ENCODE assay signal across 13 mouse cellular contexts in the genomic region with DNA sequence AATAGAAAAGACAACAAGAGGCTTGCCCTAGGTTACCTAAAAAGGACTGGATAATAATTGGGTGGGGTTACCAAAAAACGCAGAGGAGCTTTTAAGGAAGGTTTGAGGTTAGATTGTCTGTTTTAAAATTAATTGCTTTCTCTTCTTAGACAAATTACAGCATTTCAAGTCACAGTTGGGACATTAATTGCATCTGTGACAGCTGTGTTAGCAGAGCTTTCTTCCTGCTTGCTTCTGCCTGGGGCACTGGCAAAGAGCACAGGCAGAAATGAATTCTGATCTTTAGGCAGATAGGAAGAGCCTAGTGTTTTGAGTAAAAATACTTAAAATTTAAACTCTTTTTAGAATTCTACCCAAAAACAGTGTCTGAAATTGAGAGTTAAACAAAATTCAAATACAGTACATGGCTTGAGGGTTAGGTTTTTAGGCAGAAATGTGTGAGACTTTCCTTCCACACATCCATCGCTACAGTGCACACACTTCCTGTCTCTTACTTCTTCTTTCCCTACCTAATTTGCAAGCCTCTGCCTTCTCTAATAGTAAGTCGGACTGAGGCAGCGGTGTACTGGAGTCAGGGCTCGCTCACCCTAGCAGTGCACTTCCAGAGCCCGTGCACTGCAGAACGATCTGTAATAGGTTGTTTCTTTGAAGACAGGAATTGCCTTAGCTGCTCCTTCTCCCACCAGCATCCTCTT. TPM values are rescaled to one million over a fixed set of nuclear protein-coding genes. Genes with fewer than 3 reads are reported as not detected.
DNase-seq lines count a peak whose midpoint lies in the region; ATAC-seq and TF ChIP-seq lines count a peak whose summit lies in the region.
"Had no signal": no experiment of that assay in that cellular context is flagged by ENCODE, and none has a peak within 500 bp of the region (broad histone marks: within the 10 kb centered on the region; RNA-seq: fewer than 3 reads in every experiment).

No protein-coding gene starts in this region.

- TF ChIP-seq EP300 in CH12.LX (IDR thresholded peaks at IDR 0.05; ENCODE audit: low read length) = peak; percentile 64; the same call in 1 of the 2 replicates

- DNase-seq in liver, embryonic 13.5 days = no peak
- no peak for DNase-seq in liver, embryonic 11.5 days (ENCODE audit: low spot score)
- DNase-seq in CH12.LX (ENCODE audit: extremely low read depth) = peak; percentile 74
- peak; percentile 74 for DNase-seq in brain, embryonic 14.5 days (ENCODE audit: low read depth)
- DNase-seq in cerebellum, postnatal 4 days (ENCODE audit: low spot score in 2 of 2) = no peak
- no peak for DNase-seq in T-cell, adult 2 months (ENCODE audit: low spot score)
- DNase-seq: heart, adult 11 months; kidney, postnatal 36 days had no signal

- no peak overlapping the region for H3K4me3 ChIP-seq in liver, embryonic 13.5 days (replicated peaks)
- no peak overlapping the region for H3K4me3 ChIP-seq in liver, embryonic 11.5 days (ENCODE audit: low read depth, low read length)
- no peak overlapping the region for H3K4me3 ChIP-seq in CH12.LX (replicated peaks in 1 of 3; ENCODE audit: low read depth in 2 of 3, low read length in 2 of 3, poor library complexity in 1 of 3)
- H3K4me3 ChIP-seq: erythroblast, embryonic 14.5 days; neural tube, embryonic 12.5 days had no signal

- no peak for ATAC-seq in liver, embryonic 13.5 days (ENCODE audit: low read depth)
- ATAC-seq in liver, embryonic 11.5 days (replicated peaks; ENCODE audit: low FRiP score) = no peak
- ATAC-seq in megakaryocyte progenitor cell, adult 5-6 weeks (replicated peaks; ENCODE audit: poor library complexity) = peak; percentile 45; the same call in 1 of the 2 replicates
- ATAC-seq: lung, postnatal 0 days had no signal

- no peak; the same call in 1 of the 2 replicates for TF ChIP-seq RAD21 in CH12.LX (IDR thresholded peaks at IDR 0.05; ENCODE audit: low read depth, low read length)

- peaks cover 74% of the 10 kb centered on the region for H3K4me1 ChIP-seq in liver, embryonic 13.5 days (replicated peaks)
- H3K4me1 ChIP-seq in liver, embryonic 11.5 days (replicated peaks; ENCODE audit: control insufficient read depth, insufficient read depth, low read length) = peaks cover 60% of the 10 kb centered on the region
- peaks cover 10 to 61% of the 10 kb centered on the region in 2 experiments for H3K4me1 ChIP-seq in CH12.LX (ENCODE audit: control insufficient read depth in 1 of 2, insufficient read depth in 2 of 2)

- H3K9me3 ChIP-seq in liver, embryonic 13.5 days (replicated peaks) = no peaks in the 10 kb centered on the region
- no peaks in the 10 kb centered on the region for H3K9me3 ChIP-seq in liver, embryonic 11.5 days (ENCODE audit: control insufficient read depth, low read length)
- no peaks in the 10 kb centered on the region for H3K9me3 ChIP-seq in CH12.LX (replicated peaks; ENCODE audit: low read length)
- H3K9me3 ChIP-seq: G1E; neural tube, embryonic 12.5 days had no signal

- no peaks in the 10 kb centered on the region for H3K79me2 ChIP-seq in CH12.LX (replicated peaks; ENCODE audit: control insufficient read depth, extremely low read depth, insufficient read depth, poor library complexity, severe bottlenecking)

- no peak overlapping the region for H3K9ac ChIP-seq in liver, embryonic 13.5 days
- no peak overlapping the region for H3K9ac ChIP-seq in liver, embryonic 11.5 days (ENCODE audit: low read depth, low read length)
- H3K9ac ChIP-seq in CH12.LX (ENCODE audit: insufficient read depth, low read depth) = peak overlapping the region; percentile 8; the same call in 1 of the 2 replicates
- H3K9ac ChIP-seq: neural tube, embryonic 12.5 days had no signal

- H3K27ac ChIP-seq in liver, embryonic 13.5 days = peak overlapping the region; percentile 32; the same call in 1 of the 2 replicates
- H3K27ac ChIP-seq in liver, embryonic 11.5 days (ENCODE audit: low read depth, low read length) = no peak overlapping the region
- no peak overlapping the region for H3K27ac ChIP-seq in CH12.LX (ENCODE audit: insufficient read depth, low read depth)
- H3K27ac ChIP-seq: neural tube, embryonic 12.5 days had no signal

- H3K27me3 ChIP-seq in liver, embryonic 13.5 days = no peaks in the 10 kb centered on the region
- no peaks in the 10 kb centered on the region for H3K27me3 ChIP-seq in liver, embryonic 11.5 days (replicated peaks; ENCODE audit: control insufficient read depth, insufficient read depth, low read length)
- H3K27me3 ChIP-seq in CH12.LX (replicated peaks) = peaks cover 3% of the 10 kb centered on the region
- H3K27me3 ChIP-seq: neural tube, embryonic 12.5 days had no signal

- H3K4me2 ChIP-seq in liver, embryonic 13.5 days = no peak overlapping the region
- no peak overlapping the region for H3K4me2 ChIP-seq in liver, embryonic 11.5 days
- peak overlapping the region; percentile 74 for H3K4me2 ChIP-seq in CH12.LX (ENCODE audit: insufficient read depth, low read depth, poor library complexity, severe bottlenecking)
- H3K4me2 ChIP-seq: neural tube, embryonic 12.5 days had no signal

- dilution Hi-C loops in CH12.LX (cut with MboI; ENCODE audit: extremely low pct_ligation_motif_present, extremely low pct_unique_long_range_greater_than_20kb, low sequenced_read_pairs) = no loop called here

- no peak for TF ChIP-seq POLR2A in CH12.LX (IDR thresholded peaks at IDR 0.05; ENCODE audit: low read depth, low read length)
- no peak for TF ChIP-seq POLR2A in brain, embryonic 14.5 days (IDR thresholded peaks at IDR 0.05; ENCODE audit: borderline replicate concordance, extremely low read depth, insufficient read depth, insufficient read length, poor library complexity, severe bottlenecking)

- in situ Hi-C loops in CH12.LX (cut with MboI; ENCODE audit: low pct_ligation_motif_present, low pct_unique_long_range_greater_than_20kb, low sequenced_read_pairs) = no loop called here

- 37% methylated on average over 7 of the region's 7 CpGs for WGBS in liver, embryonic 13.5 days (ENCODE audit: insufficient replicate concordance)
- 55% methylated on average over 7 of the region's 7 CpGs for WGBS in liver, embryonic 11.5 days

- H3K36me3 ChIP-seq in liver, embryonic 13.5 days = peaks cover 30% of the 10 kb centered on the region
- peaks cover 6% of the 10 kb centered on the region for H3K36me3 ChIP-seq in liver, embryonic 11.5 days (ENCODE audit: control insufficient read depth, insufficient read depth, low read length)
- peaks cover 0 to 5% of the 10 kb centered on the region in 2 experiments for H3K36me3 ChIP-seq in CH12.LX (replicated peaks in 1 of 2; ENCODE audit: control insufficient read depth in 1 of 2, insufficient read depth in 1 of 2, low read length in 1 of 2)

- no peak for TF ChIP-seq CTCF in CH12.LX (conservative IDR thresholded peaks at IDR 0.05 in 1 of 2, IDR thresholded peaks at IDR 0.05 in 1 of 2; ENCODE audit: low read depth in 2 of 2, low read length in 2 of 2)
- TF ChIP-seq CTCF in brain, embryonic 14.5 days (IDR thresholded peaks at IDR 0.05; ENCODE audit: borderline replicate concordance, extremely low read depth, insufficient read depth, insufficient read length) = no peak

TF ChIP-seq in CH12.LX, 34 proteins besides CTCF, POLR2A, EP300 and RAD21 (continues in another document):
- no peak for TF ChIP-seq IRF4 (IDR thresholded peaks at IDR 0.05; ENCODE audit: low read depth, low read length)
- no peak for TF ChIP-seq RCOR1 (conservative IDR thresholded peaks at IDR 0.05; ENCODE audit: low read depth, low read length)
- TF ChIP-seq ELF1 (IDR thresholded peaks at IDR 0.05; ENCODE audit: low read depth, low read length) = peak; percentile 46; the same call in 1 of the 2 replicates
- peak; percentile 27; the same call in 1 of the 2 replicates for TF ChIP-seq TCF12 (IDR thresholded peaks at IDR 0.05; ENCODE audit: low read depth, low read length)
- TF ChIP-seq MAFK (IDR thresholded peaks at IDR 0.05; ENCODE audit: insufficient replicate concordance, low read length) = no peak
- no peak for TF ChIP-seq ZKSCAN1 (IDR thresholded peaks at IDR 0.05; ENCODE audit: borderline replicate concordance, low read depth, low read length)
- no peak for TF ChIP-seq KAT2A (IDR thresholded peaks at IDR 0.05; ENCODE audit: insufficient replicate concordance, low read length)
- TF ChIP-seq PAX5 (IDR thresholded peaks at IDR 0.05; ENCODE audit: low read length) = no peak
- TF ChIP-seq SIN3A (IDR thresholded peaks at IDR 0.05; ENCODE audit: low read length) = no peak
- TF ChIP-seq USF2 (conservative IDR thresholded peaks at IDR 0.05; ENCODE audit: low read depth, low read length) = no peak
- TF ChIP-seq HCFC1 (IDR thresholded peaks at IDR 0.05; ENCODE audit: low read depth, low read length) = no peak
- TF ChIP-seq MYC (IDR thresholded peaks at IDR 0.05; ENCODE audit: low read depth, low read length) = no peak
- no peak for TF ChIP-seq USF1 (IDR thresholded peaks at IDR 0.05; ENCODE audit: low read depth, low read length)
- TF ChIP-seq TBP (conservative IDR thresholded peaks at IDR 0.05; ENCODE audit: low read depth, low read length) = no peak
- TF ChIP-seq NELFE (IDR thresholded peaks at IDR 0.05; ENCODE audit: low read depth, low read length) = no peak
- 0 out of 2 replicates have a peak, but pooled peaks have one; percentile 34 for TF ChIP-seq MEF2A (IDR thresholded peaks at IDR 0.05; ENCODE audit: borderline replicate concordance, low read depth, low read length)
- no peak for TF ChIP-seq UBTF (IDR thresholded peaks at IDR 0.05; ENCODE audit: low read depth, low read length)
- peak; percentile 34; the same call in 1 of the 2 replicates for TF ChIP-seq ETS1 (conservative IDR thresholded peaks at IDR 0.05; ENCODE audit: low read depth, low read length)

RNA-seq across cellular contexts. Expression of a gene that starts 11.5 kb away (rescaled TPM):
- polyA plus RNA-seq in liver, embryonic 13.5 days (2015; fragmentation: Nextera tagmentation; extraction: Ambion mirVana) = 9.8 and 10.1 TPM in 2 replicates
- 22.4 and 23.1 TPM in 2 replicates for polyA plus RNA-seq in liver, embryonic 11.5 days (2014; fragmentation: Nextera tagmentation; extraction: Ambion mirVana)
- 2.3 and 2.4 TPM in 2 replicates for total RNA-seq in CH12.LX (2012; rRNA removed)
- 5.5 and 5.9 TPM in 2 replicates for total RNA-seq in CH12.LX (2014; rRNA removed)
- polyA plus RNA-seq in CH12.LX (2012; ENCODE audit: insufficient read length, low read depth) = 2.3 and 2.5 TPM in 2 replicates
- polyA plus RNA-seq in brain, embryonic 14.5 days (2012; rRNA removed) = 16.0 and 21.5 TPM in 2 replicates
- 37.9 and 38.3 TPM in 2 replicates for total RNA-seq in megakaryocyte progenitor cell, adult 5-6 weeks (2015)
- total RNA-seq in megakaryocyte progenitor cell, adult 5-6 weeks (2017) = 62.1 and 68.0 TPM in 2 replicates

RNA-seq across cellular contexts. Expression of a gene that starts 41.4 kb away (rescaled TPM):
- 64.6 and 68.2 TPM in 2 replicates for polyA plus RNA-seq in liver, embryonic 13.5 days (2015; fragmentation: Nextera tagmentation; extraction: Ambion mirVana)
- polyA plus RNA-seq in liver, embryonic 11.5 days (2014; fragmentation: Nextera tagmentation; extraction: Ambion mirVana) = 103 and 110 TPM in 2 replicates
- total RNA-seq in CH12.LX (2012; rRNA removed) (75.0 and 113 TPM in 2 replicates), CH12.LX (2014; rRNA removed) (101 and 120 TPM in 2 replicates)
- 112 and 123 TPM in 2 replicates for polyA plus RNA-seq in CH12.LX (2012; ENCODE audit: insufficient read length, low read depth)
- polyA plus RNA-seq in brain, embryonic 14.5 days (2012; rRNA removed) = 58.5 and 63.8 TPM in 2 replicates
- 161 and 177 TPM in 2 replicates for total RNA-seq in megakaryocyte progenitor cell, adult 5-6 weeks (2015)
- total RNA-seq in megakaryocyte progenitor cell, adult 5-6 weeks (2017) = 126 and 144 TPM in 2 replicates

Comparison
In these comparisons a context has a peak if more than half of its experiments do, and no peak if none do; other contexts are left out.
1. DNase-seq: peak in CH12.LX (single experiment) and brain, embryonic 14.5 days (single experiment); none in liver, embryonic 13.5 days (single experiment), liver, embryonic 11.5 days (single experiment), cerebellum, postnatal 4 days (0 of 2) and T-cell, adult 2 months (single experiment).